Mouse (Mus musculus) neural tube, embryonic 12.5 days (tissue): ENCODE results near the gene Plekha3. TPM values are rescaled to one million over a fixed set of nuclear protein-coding genes. Genes with fewer than 3 reads are reported as not detected.

Experiments
- ATAC-seq: fragments of 200-750 bp; cut with Nextera tagmentation; 2 replicates; pipeline ENCODE4 v1.8.0; 2017; ENCODE audit warnings: low read depth, mild to moderate bottlenecking, moderate TSS enrichment, moderate library complexity; ENCODE audit not compliant: low FRiP score
- H3K27ac ChIP-seq: fragments of 300-500 bp; sonication (generic); 2 replicates; pipeline ENCODE4 v1.5.1; 2016
- H3K27me3 ChIP-seq: fragments of 300-500 bp; sonication (generic); replicated peaks from 2 replicates; pipeline ENCODE4 v1.6.1; 2016; ENCODE audit warnings: mild to moderate bottlenecking
- H3K36me3 ChIP-seq: fragments of 300-500 bp; sonication (generic); 2 replicates; pipeline ENCODE4 v1.6.1; 2016; ENCODE audit warnings: mild to moderate bottlenecking
- H3K4me1 ChIP-seq: fragments of 300-500 bp; sonication (generic); 2 replicates; pipeline ENCODE4 v1.6.1; 2016
- H3K4me2 ChIP-seq: fragments of 300-500 bp; sonication (generic); replicated peaks from 2 replicates; pipeline ENCODE4 v1.6.1; 2016; ENCODE audit warnings: mild to moderate bottlenecking
- H3K4me3 ChIP-seq: fragments of 300-500 bp; sonication (generic); 2 replicates; pipeline ENCODE4 v1.5.1; 2016
- H3K9ac ChIP-seq: fragments of 300-500 bp; sonication (generic); 2 replicates; pipeline ENCODE4 v1.6.1; 2016; ENCODE audit warnings: mild to moderate bottlenecking
- H3K9me3 ChIP-seq: fragments of 300-500 bp; sonication (generic); 2 replicates; pipeline ENCODE4 v1.6.1; 2016; ENCODE audit warnings: mild to moderate bottlenecking
- WGBS: fragments of 180-500 bp; shearing (Covaris S2); methylation state at CpG from one replicate; pipeline ENCODE4 v1.1.7; 2016; 5-methylcytosine and 5-hydroxymethylcytosine counted together
- polyA plus RNA-seq: library from polyadenylated mRNA; unstranded; fragments of >200 nt; fragmentation: Nextera tagmentation; extraction: Ambion mirVana; gene quantifications from 2 replicates; pipeline ENCODE4 v1.2.1, GENCODE M21; 2016

The Plekha3 gene
- polyA plus RNA-seq, 1 experiment from 2014 or later = 17.4 TPM

DNA sequence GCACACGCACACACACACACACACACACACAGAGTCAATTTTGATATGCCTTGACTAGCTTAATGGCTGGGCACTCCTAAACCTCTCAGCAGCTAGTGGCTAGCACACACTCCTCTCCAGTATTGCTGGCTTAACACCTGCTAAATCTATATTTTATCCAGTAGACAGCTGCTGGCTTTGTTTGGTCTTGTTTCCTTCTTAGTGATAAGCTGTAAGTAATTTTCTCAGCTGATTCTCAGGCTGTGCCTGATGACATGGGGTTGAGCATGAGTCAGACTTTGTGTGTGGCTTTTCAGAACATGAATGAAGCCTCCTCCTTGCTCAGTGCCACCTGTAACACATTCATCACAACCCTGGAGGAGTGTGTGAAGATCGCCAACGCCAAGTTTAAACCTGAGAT lies 11.9 kb downstream of the Plekha3 start:
- Histone ChIP-seq H3K9me3 (no peaks in the 10 kb centered on the region), H3K27me3 (no peaks in the 10 kb centered on the region), H3K36me3 (peaks cover 66% of the 10 kb centered on the region), H3K27ac (no peak overlapping the region), H3K4me3 (no peak overlapping the region), H3K4me2 (no peak overlapping the region), H3K4me1 (no peaks in the 10 kb centered on the region), H3K9ac (no peak overlapping the region)
- ATAC-seq = no peak
- WGBS = 90% methylated on average over 3 of the region's 3 CpGs

DNA sequence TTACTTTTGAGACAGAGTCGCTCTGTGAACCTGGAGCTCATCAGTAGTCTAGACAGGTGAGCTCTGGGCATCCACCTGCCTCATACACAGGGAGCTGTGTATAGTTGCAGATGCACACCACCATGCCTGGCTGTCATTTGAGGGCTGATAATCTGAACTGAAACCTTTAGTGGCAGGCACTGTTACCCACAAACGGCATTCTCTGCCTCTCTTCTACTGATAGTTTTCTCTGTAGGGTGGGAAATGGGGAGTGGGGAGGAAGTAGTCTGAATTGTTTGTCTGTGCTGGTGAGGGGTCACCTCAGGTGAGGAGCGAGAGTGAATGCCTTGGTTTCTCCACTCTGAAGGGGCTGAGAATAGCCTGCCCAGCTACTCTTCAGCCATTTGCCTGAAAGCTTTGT lies 12.5 kb downstream of the Plekha3 start:
- Histone ChIP-seq H3K4me1 (no peaks in the 10 kb centered on the region), H3K4me3 (no peak overlapping the region), H3K27me3 (no peaks in the 10 kb centered on the region), H3K9me3 (no peaks in the 10 kb centered on the region), H3K9ac (no peak overlapping the region), H3K36me3 (peaks cover 65% of the 10 kb centered on the region), H3K4me2 (no peak overlapping the region), H3K27ac (no peak overlapping the region)
- ATAC-seq = no peak
- 69% methylated on average over 3 of the region's 3 CpGs for WGBS

DNA sequence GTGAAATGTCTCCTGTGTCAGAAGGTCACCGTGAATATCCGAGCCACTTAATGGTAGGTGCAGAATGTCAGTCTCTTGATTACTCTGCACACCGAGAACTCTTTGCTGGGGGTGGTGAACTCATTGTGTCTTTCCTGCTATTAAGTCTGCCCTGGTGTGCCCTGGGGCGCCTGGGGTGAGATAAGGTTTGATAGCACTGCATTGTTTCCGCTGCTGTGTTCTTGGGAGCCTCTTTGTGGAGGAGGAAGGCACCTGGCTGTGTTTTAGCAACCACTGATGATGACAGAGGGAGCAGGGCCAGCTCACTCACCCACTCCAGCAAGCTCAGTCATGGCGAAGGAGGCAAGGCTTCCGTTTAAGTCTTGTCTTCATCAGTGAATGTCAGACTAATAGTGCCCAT lies 13.1 kb downstream of the Plekha3 start:
- no peaks in the 10 kb centered on the region for H3K4me1 ChIP-seq
- no peak for ATAC-seq
- H3K4me2 ChIP-seq = no peak overlapping the region
- H3K36me3 ChIP-seq = peaks cover 65% of the 10 kb centered on the region
- H3K27ac ChIP-seq = no peak overlapping the region
- H3K4me3 ChIP-seq = no peak overlapping the region
- 52% methylated on average over 7 of the region's 7 CpGs for WGBS
- no peaks in the 10 kb centered on the region for H3K27me3 ChIP-seq
- no peaks in the 10 kb centered on the region for H3K9me3 ChIP-seq
- H3K9ac ChIP-seq = no peak overlapping the region

DNA sequence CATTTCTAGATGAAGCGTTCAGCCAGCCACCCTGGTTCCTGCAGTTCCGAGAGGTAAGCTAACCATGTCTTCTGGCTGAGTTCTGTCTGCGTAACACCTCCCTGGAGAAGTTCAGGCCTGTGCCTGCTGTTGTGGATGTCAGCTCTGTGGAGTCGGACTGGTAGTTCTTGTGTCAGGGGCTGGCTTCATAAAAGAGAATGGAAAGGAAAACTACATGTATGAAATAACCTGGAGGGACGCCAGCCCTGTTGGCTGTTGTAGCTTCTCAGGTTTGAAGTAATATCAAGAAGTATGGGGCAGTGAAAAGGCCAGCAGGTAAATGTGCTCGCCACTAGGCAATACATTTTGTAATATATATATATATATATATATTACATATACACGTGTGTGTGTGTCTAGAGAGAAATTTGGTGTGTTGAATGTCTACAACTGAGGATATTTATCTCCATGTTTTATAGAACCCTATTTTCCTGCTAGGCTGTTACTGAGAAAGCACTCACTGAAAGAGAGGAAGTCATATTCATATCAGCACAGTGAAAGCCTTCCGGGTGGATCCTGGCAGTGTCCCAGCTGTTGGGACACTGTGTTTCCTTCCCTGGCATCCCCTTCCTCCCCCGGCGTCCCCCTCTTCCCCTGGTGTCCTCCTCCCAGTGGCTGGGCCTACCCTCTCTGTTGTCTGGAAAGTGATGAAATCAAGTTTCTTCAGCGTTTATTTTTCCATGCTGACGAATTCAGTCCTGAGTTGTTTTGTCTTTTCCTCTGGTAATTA lies 15.5 kb downstream of the Plekha3 start:
- Histone ChIP-seq H3K4me1 (no peaks in the 10 kb centered on the region), H3K36me3 (peaks cover 72% of the 10 kb centered on the region), H3K4me3 (no peak overlapping the region), H3K27me3 (no peaks in the 10 kb centered on the region), H3K27ac (no peak overlapping the region), H3K9me3 (no peaks in the 10 kb centered on the region), H3K9ac (no peak overlapping the region), H3K4me2 (no peak overlapping the region)
- WGBS = 93% methylated on average over 12 of the region's 12 CpGs
- no peak for ATAC-seq

DNA sequence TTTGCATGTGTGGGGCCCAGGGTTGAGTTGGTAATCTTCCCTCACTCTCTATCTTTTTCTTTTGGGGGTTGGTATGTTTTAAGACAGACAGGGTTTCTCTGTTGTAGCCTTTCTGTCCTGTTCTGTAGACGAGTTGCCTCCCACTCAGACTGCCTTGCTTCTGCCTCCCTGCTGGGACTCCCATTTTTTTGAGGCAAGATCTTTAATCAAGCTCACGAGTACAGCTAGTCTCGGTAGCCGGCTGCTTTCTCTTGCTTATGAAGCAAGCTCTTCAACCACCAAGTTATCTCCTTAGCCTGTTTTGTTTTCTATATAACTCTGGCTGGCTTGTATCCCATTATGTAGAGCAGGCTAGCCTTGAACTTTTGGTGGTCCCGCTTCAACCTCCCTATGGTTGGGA lies 18.7 kb downstream of the Plekha3 start:
- peaks cover 52% of the 10 kb centered on the region for H3K36me3 ChIP-seq

DNA sequence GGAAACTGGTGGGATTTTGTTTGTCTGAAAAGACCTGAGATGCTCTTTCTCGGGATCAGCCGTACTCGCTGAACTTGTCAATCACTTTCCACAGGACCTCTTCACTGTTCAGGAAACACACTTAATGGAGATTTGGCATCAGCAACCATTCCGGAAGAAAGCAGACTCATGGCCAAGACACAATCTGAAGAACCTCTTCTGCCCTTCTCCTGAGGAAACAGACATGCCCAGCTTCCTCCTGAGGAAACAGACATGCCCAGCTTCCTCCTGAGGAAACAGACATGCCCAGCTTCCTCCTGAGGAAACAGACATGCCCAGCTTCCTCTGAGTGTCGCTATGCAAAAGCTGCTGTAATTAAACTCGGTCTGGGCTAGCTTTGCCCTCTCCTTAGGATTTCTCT lies 20.2 kb downstream of the Plekha3 start:
- ATAC-seq = no peak

More for the DNA sequence above, 18.7 kb downstream of the Plekha3 start:
- Histone ChIP-seq H3K27ac (no peak overlapping the region), H3K4me2 (no peak overlapping the region), H3K4me1 (no peaks in the 10 kb centered on the region), H3K4me3 (no peak overlapping the region), H3K9me3 (no peaks in the 10 kb centered on the region), H3K9ac (no peak overlapping the region), H3K27me3 (no peaks in the 10 kb centered on the region)
- ATAC-seq = no peak
- WGBS = 87% methylated on average over 5 of the region's 5 CpGs

DNA sequence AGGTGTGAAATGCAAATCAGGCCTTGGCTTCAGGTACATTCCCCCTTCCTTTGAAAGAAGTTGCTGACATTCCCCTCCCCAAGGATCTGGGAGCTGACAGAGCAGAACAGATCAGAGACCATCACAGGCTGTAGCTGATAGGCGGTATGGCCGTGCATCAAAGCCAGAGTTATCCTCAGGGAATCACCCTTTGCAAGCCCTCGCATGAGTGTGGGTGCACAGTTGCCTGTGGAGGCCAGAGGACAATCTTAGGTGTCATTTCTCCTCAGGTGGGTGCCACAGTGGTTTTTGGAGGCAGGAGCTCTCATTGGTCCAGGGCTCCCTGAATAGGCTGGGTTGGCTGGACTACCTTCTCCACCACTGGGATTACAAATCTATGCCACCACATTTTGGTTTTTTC lies 27.1 kb downstream of the Plekha3 start:
- Histone ChIP-seq H3K27me3 (no peaks in the 10 kb centered on the region), H3K4me3 (no peak overlapping the region), H3K4me1 (no peaks in the 10 kb centered on the region), H3K9me3 (no peaks in the 10 kb centered on the region), H3K27ac (no peak overlapping the region), H3K36me3 (peaks cover 7% of the 10 kb centered on the region; the same call in 1 of the 2 replicates), H3K4me2 (no peak overlapping the region), H3K9ac (no peak overlapping the region)
- WGBS = 94% methylated on average over 3 of the region's 3 CpGs
- no peak for ATAC-seq

More for the DNA sequence above, 20.2 kb downstream of the Plekha3 start:
- Histone ChIP-seq H3K27ac (no peak overlapping the region), H3K9ac (no peak overlapping the region), H3K4me2 (no peak overlapping the region), H3K27me3 (no peaks in the 10 kb centered on the region), H3K4me3 (no peak overlapping the region), H3K4me1 (no peaks in the 10 kb centered on the region), H3K9me3 (no peaks in the 10 kb centered on the region), H3K36me3 (peaks cover 52% of the 10 kb centered on the region)
- WGBS = 94% methylated on average over 6 of the region's 6 CpGs

DNA sequence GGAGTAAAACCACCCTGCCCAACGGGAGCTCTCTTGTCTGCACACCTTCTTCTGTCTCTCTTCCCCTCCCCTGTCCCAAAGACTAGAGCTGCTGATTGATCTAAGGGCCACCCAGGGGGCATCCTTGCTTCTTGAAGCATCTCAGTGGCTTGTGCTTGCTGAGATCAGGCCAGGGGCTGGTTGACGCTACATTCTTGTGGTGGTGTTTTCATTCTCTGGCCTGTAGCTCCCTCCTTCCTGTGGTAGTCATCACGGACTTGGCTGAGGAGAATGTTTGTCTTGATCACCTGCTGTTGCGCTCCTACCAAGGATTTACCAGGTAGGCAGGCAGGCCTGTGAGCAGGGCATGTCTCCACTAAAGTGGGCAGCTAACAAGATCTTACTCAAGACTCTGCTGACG lies 27.7 kb downstream of the Plekha3 start:
- Histone ChIP-seq H3K9ac (no peak overlapping the region), H3K27me3 (no peaks in the 10 kb centered on the region), H3K4me1 (no peaks in the 10 kb centered on the region), H3K36me3 (peaks cover under 1% of the 10 kb centered on the region; the same call in 1 of the 2 replicates), H3K9me3 (no peaks in the 10 kb centered on the region), H3K27ac (no peak overlapping the region), H3K4me3 (no peak overlapping the region), H3K4me2 (no peak overlapping the region)
- 88% methylated on average over 5 of the region's 5 CpGs for WGBS
- no peak for ATAC-seq

DNA sequence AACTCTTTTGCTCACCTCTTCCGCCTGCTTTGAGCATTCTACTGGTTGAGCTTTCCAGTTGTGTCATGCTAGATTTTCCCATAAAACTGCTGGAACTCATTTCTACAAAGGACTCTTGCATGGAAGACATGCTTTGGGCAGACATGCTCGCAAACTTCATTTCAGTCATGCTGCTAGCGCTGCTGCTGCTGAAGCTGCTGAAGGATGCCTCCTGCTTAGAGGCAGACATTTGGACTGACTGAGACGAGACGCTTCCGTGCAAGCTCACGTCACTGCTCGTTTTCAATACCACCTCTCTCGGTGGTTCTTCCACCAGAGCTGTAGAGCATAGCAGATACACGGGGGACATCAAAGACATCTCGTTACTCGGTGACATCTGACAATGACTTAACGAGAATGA lies 30.6 kb downstream of the Plekha3 start:
- H3K4me2 ChIP-seq = no peak overlapping the region
- H3K27ac ChIP-seq = no peak overlapping the region
- no peak overlapping the region for H3K4me3 ChIP-seq
- no peaks in the 10 kb centered on the region for H3K4me1 ChIP-seq
- WGBS = 93% methylated on average over 13 of the region's 13 CpGs
- H3K36me3 ChIP-seq = peaks cover 12% of the 10 kb centered on the region
- ATAC-seq = no peak
- no peaks in the 10 kb centered on the region for H3K27me3 ChIP-seq
- no peak overlapping the region for H3K9ac ChIP-seq
- H3K9me3 ChIP-seq = peaks cover 13% of the 10 kb centered on the region

DNA sequence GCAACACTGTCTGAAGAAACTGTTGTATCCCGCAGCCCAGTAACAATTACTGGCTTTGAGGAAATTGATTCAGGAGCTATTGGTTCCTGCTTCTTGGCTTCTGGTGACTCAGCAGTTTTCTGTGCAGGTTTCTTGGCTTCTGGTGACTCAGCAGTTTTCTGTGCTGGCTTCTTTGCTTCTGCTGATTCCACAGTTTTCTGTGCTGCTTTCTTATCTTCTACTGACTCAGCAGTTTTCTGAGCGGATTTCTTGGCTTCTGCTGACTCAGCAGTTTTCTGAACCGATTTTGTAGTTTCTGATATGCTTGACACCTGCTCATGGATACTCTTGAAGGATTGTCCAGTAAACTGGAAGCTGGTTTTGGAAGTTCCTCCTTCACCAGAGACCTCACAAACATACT lies 33.4 kb downstream of the Plekha3 start:
- Histone ChIP-seq H3K27ac (no peak overlapping the region), H3K9ac (no peak overlapping the region), H3K4me3 (no peak overlapping the region), H3K4me2 (no peak overlapping the region), H3K36me3 (peaks cover 14% of the 10 kb centered on the region), H3K4me1 (no peaks in the 10 kb centered on the region), H3K9me3 (peaks cover 31% of the 10 kb centered on the region), H3K27me3 (no peaks in the 10 kb centered on the region)
- WGBS = 92% methylated on average over 3 of the region's 3 CpGs
- no peak for ATAC-seq

DNA sequence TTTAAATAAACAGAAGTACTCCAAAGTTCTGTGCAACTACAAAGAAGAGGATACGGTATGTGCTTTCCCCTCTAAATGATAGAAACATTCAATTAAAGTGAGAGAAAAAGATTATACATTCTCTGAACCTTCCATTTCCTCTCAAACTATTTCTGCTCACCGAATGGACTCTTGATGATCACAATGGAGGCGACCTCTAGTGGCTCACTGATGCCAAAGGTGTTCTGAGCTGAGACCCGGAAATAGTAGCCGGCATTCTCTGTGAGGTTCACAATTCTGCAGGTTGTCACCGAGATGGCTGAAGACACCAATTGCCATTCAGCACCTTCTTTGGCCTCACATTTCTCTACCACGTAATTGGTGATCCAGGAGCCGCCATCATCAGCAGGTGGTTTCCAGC lies 39.9 kb downstream of the Plekha3 start:
- Histone ChIP-seq H3K27ac (no peak overlapping the region), H3K27me3 (no peaks in the 10 kb centered on the region), H3K9me3 (peaks cover 35% of the 10 kb centered on the region; the same call in 1 of the 2 replicates), H3K9ac (no peak overlapping the region), H3K4me1 (no peaks in the 10 kb centered on the region), H3K4me3 (no peak overlapping the region), H3K36me3 (peaks cover 8% of the 10 kb centered on the region), H3K4me2 (no peak overlapping the region)
- ATAC-seq = no peak
- WGBS = 71% methylated on average over 8 of the region's 8 CpGs

DNA sequence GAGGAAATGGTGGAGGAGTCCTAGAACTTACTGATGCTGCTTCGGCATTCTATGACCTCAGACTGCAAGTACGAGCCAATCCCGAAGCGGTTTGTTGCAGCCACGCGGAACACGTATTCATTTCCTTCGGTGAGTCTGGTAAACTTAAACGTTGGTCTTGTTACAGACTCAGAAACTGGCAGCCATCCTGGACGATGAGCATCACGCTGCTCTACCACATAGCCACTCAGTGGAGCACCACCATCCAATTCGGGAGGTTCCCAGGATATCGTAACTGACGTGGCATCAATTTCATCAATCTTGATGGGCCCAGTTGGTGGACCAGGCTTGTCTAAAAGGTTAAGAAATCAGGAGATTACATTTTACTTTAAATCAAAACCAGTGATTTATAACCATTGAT lies 44.6 kb downstream of the Plekha3 start:
- no peak overlapping the region for H3K4me3 ChIP-seq
- H3K27me3 ChIP-seq = no peaks in the 10 kb centered on the region
- no peak overlapping the region for H3K27ac ChIP-seq
- H3K36me3 ChIP-seq = no peaks in the 10 kb centered on the region
- H3K4me2 ChIP-seq = no peak overlapping the region
- H3K4me1 ChIP-seq = no peaks in the 10 kb centered on the region
- ATAC-seq = no peak
- 97% methylated on average over 14 of the region's 14 CpGs for WGBS
- no peak overlapping the region for H3K9ac ChIP-seq
- peaks cover 17% of the 10 kb centered on the region; the same call in 1 of the 2 replicates for H3K9me3 ChIP-seq
